Mouse (Mus musculus): ENCODE results near the gene Sgms2. TPM values are rescaled to one million over a fixed set of nuclear protein-coding genes. Genes with fewer than 3 reads are reported as not detected.
"Not testable (repeated sequence)": the region's sequence is repeated elsewhere in the genome, so short reads cannot be mapped to it uniquely, and the experiment has no call there.

Sgms2 gene
- total and polyA plus RNA-seq, 2 experiments from 2014 or later, result 2.1 to 4.4 TPM

- ATAC-seq, result peak; percentile 51; the same call in 1 of the 2 replicates
- 61% methylated on average over 6 of the region's 6 CpGs for WGBS
- no peak overlapping the region for H3K4me3 ChIP-seq (ENCODE audit: low read depth, low read length)
- H3K9me3 ChIP-seq (ENCODE audit: low read length), result no peaks in the 10 kb centered on the region
- TF ChIP-seq CTCF (IDR thresholded peaks at IDR 0.05; ENCODE audit: low read depth), result peak; percentile 71
- no peak overlapping the region for H3K4me2 ChIP-seq (ENCODE audit: low read depth)
- H3K9ac ChIP-seq, result no peak overlapping the region
- H3K4me1 ChIP-seq (ENCODE audit: insufficient read depth), result no peaks in the 10 kb centered on the region
- no peak overlapping the region for H3K27ac ChIP-seq (ENCODE audit: low read depth, low read length)
- DNase-seq, result peak; percentile 15
- H3K27me3 ChIP-seq (ENCODE audit: insufficient read depth, low read length), result no peaks in the 10 kb centered on the region
- H3K36me3 ChIP-seq (ENCODE audit: insufficient read depth), result no peaks in the 10 kb centered on the region
Measured at GRCm38 (mm10) chr3:131347831-131348578, 143.2 kb downstream of the Sgms2 start.

GRCm38 (mm10) chr3:131345903-131346302, 145.3 kb downstream of the Sgms2 start:
- Histone ChIP-seq H3K4me2 (ENCODE audit: low read depth) (no peak overlapping the region), H3K9ac (no peak overlapping the region), H3K4me3 (ENCODE audit: low read depth, low read length) (no peak overlapping the region), H3K4me1 (ENCODE audit: insufficient read depth) (no peaks in the 10 kb centered on the region), H3K27me3 (ENCODE audit: insufficient read depth, low read length) (no peaks in the 10 kb centered on the region), H3K27ac (ENCODE audit: low read depth, low read length) (no peak overlapping the region), H3K36me3 (ENCODE audit: insufficient read depth) (no peaks in the 10 kb centered on the region), H3K9me3 (ENCODE audit: low read length) (no peaks in the 10 kb centered on the region)
- no peak for TF ChIP-seq CTCF (IDR thresholded peaks at IDR 0.05; ENCODE audit: low read depth)
- DNase-seq (no peak), ATAC-seq (no peak)
- WGBS, result 94% methylated on average over 6 of the region's 6 CpGs

GRCm38 (mm10) chr3:131343311-131343710, 147.9 kb downstream of the Sgms2 start:
- WGBS, result 89% methylated on average over 6 of the region's 6 CpGs
- DNase-seq (no peak), ATAC-seq (no peak)
- Histone ChIP-seq H3K27me3 (ENCODE audit: insufficient read depth, low read length) (no peaks in the 10 kb centered on the region), H3K9me3 (ENCODE audit: low read length) (no peaks in the 10 kb centered on the region), H3K4me2 (ENCODE audit: low read depth) (no peak overlapping the region), H3K27ac (ENCODE audit: low read depth, low read length) (no peak overlapping the region), H3K36me3 (ENCODE audit: insufficient read depth) (no peaks in the 10 kb centered on the region), H3K9ac (no peak overlapping the region), H3K4me1 (ENCODE audit: insufficient read depth) (no peaks in the 10 kb centered on the region), H3K4me3 (ENCODE audit: low read depth, low read length) (no peak overlapping the region)
- no peak for TF ChIP-seq CTCF (IDR thresholded peaks at IDR 0.05; ENCODE audit: low read depth)

- Histone ChIP-seq H3K9me3 (ENCODE audit: low read length) (no peaks in the 10 kb centered on the region), H3K4me2 (ENCODE audit: low read depth) (no peak overlapping the region), H3K36me3 (ENCODE audit: insufficient read depth) (no peaks in the 10 kb centered on the region), H3K27me3 (ENCODE audit: insufficient read depth, low read length) (no peaks in the 10 kb centered on the region), H3K9ac (no peak overlapping the region), H3K4me3 (ENCODE audit: low read depth, low read length) (no peak overlapping the region), H3K4me1 (ENCODE audit: insufficient read depth) (no peaks in the 10 kb centered on the region), H3K27ac (ENCODE audit: low read depth, low read length) (no peak overlapping the region)
- WGBS, result 76% methylated on average over 3 of the region's 3 CpGs
- ATAC-seq, result no peak
- DNase-seq, result no peak
- TF ChIP-seq CTCF (IDR thresholded peaks at IDR 0.05; ENCODE audit: low read depth), result no peak
Measured at GRCm38 (mm10) chr3:131340885-131341284, 150.3 kb downstream of the Sgms2 start.

- ATAC-seq (no peak), DNase-seq (no peak)
- no peaks in the 10 kb centered on the region for H3K27me3 ChIP-seq (ENCODE audit: insufficient read depth, low read length)
- WGBS, result 36% methylated on average over 4 of the region's 4 CpGs
- H3K4me3 ChIP-seq (ENCODE audit: low read depth, low read length), result no peak overlapping the region
- no peaks in the 10 kb centered on the region for H3K36me3 ChIP-seq (ENCODE audit: insufficient read depth)
- no peak overlapping the region for H3K9ac ChIP-seq
- no peak overlapping the region for H3K27ac ChIP-seq (ENCODE audit: low read depth, low read length)
- TF ChIP-seq CTCF (IDR thresholded peaks at IDR 0.05; ENCODE audit: low read depth), result no peak
- H3K4me2 ChIP-seq (ENCODE audit: low read depth), result no peak overlapping the region
- H3K4me1 ChIP-seq (ENCODE audit: insufficient read depth), result no peaks in the 10 kb centered on the region
- no peaks in the 10 kb centered on the region for H3K9me3 ChIP-seq (ENCODE audit: low read length)
Measured at GRCm38 (mm10) chr3:131339280-131339679, 151.9 kb downstream of the Sgms2 start.

GRCm38 (mm10) chr3:131337749-131338148, 153.5 kb downstream of the Sgms2 start:
- not testable (repeated sequence) for H3K27ac ChIP-seq (ENCODE audit: low read depth, low read length); H3K9me3 ChIP-seq (ENCODE audit: low read length); H3K4me1 ChIP-seq (ENCODE audit: insufficient read depth); H3K4me2 ChIP-seq (ENCODE audit: low read depth); H3K27me3 ChIP-seq (ENCODE audit: insufficient read depth, low read length); ATAC-seq; H3K36me3 ChIP-seq (ENCODE audit: insufficient read depth); DNase-seq; H3K4me3 ChIP-seq (ENCODE audit: low read depth, low read length); H3K9ac ChIP-seq
- 84% methylated on average over 4 of the region's 7 CpGs for WGBS

GRCm38 (mm10) chr3:131336629-131337028, 154.6 kb downstream of the Sgms2 start:
- Histone ChIP-seq H3K27me3 (ENCODE audit: insufficient read depth, low read length) (no peaks in the 10 kb centered on the region), H3K4me2 (ENCODE audit: low read depth) (no peak overlapping the region), H3K36me3 (ENCODE audit: insufficient read depth) (no peaks in the 10 kb centered on the region), H3K4me3 (ENCODE audit: low read depth, low read length) (no peak overlapping the region), H3K9ac (no peak overlapping the region), H3K4me1 (ENCODE audit: insufficient read depth) (no peaks in the 10 kb centered on the region), H3K27ac (ENCODE audit: low read depth, low read length) (no peak overlapping the region), H3K9me3 (ENCODE audit: low read length) (no peaks in the 10 kb centered on the region)
- no peak for ATAC-seq
- 33% methylated on average over 8 of the region's 8 CpGs for WGBS
- no peak for TF ChIP-seq CTCF (IDR thresholded peaks at IDR 0.05; ENCODE audit: low read depth)
- DNase-seq, result no peak
